Mouse (Mus musculus): ENCODE measurements at regions not wholly inside any gene's neighbourhood (a gene's known extent, or its start where the extent isn't known, plus 50 kb on each side); places are given as distances from the start of the nearest gene placed in this dataset.

DNA sequence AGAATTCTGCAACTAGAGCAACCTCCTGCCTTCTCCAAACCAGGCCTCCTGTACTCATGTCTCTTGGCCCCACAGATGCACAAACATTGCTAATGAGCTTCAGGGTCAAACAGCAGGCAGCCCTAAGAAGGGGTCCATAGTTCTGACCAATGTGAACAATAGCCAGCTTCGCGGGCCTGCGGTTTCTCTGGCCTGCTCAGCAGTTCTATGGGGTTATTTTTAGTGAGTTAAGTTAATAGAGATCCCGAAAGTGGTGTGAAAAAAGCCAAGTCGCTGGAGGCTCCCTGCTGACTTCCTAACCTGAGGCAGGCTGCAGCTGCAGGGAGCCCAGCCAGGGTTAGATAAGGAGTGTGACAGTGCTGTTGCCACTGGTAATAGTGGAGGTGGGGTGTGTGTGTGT lies 106.6 kb downstream of the Pdcd6ip start:
- Histone ChIP-seq H3K9ac (no peak overlapping the region), H3K4me2 (no peak overlapping the region), H3K27me3 (no peaks in the 10 kb centered on the region), H3K27ac (no peak overlapping the region), H3K4me1 (no peaks in the 10 kb centered on the region), H3K4me3 (no peak overlapping the region), H3K9me3 (no peaks in the 10 kb centered on the region), H3K36me3 (no peaks in the 10 kb centered on the region)
- ATAC-seq (ENCODE audit: borderline replicate concordance, extremely low read depth, low FRiP score, low TSS enrichment): no peak
- 16% methylated on average over 5 of the region's 5 CpGs for WGBS

DNA sequence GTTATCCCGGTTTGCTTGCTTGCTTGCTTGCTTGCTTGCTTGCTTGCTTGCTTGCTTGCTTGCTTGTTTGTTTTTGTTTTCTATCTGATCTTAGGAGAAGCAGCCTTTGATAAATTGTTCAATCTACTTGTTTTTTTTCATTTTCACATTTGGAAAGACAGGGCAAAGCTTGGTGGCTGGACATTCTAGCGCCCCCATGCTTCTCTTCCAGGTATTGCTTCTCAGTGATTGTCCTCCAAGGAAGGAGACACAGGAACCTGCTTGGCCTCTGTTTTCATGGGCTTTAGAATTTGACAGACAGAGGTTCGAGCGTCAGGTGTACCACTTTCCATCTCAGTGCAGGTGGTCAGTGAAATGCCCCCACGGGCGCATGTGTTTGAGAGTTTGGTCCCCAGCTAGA lies 120.8 kb downstream of the Pdcd6ip start:
- Histone ChIP-seq H3K4me3 (no peak overlapping the region), H3K27ac (no peak overlapping the region), H3K27me3 (no peaks in the 10 kb centered on the region), H3K4me2 (no peak overlapping the region), H3K36me3 (no peaks in the 10 kb centered on the region), H3K9ac (no peak overlapping the region), H3K9me3 (no peaks in the 10 kb centered on the region), H3K4me1 (no peaks in the 10 kb centered on the region)
- 61% methylated on average over 6 of the region's 6 CpGs for WGBS
- ATAC-seq (ENCODE audit: borderline replicate concordance, extremely low read depth, low FRiP score, low TSS enrichment): no peak

DNA sequence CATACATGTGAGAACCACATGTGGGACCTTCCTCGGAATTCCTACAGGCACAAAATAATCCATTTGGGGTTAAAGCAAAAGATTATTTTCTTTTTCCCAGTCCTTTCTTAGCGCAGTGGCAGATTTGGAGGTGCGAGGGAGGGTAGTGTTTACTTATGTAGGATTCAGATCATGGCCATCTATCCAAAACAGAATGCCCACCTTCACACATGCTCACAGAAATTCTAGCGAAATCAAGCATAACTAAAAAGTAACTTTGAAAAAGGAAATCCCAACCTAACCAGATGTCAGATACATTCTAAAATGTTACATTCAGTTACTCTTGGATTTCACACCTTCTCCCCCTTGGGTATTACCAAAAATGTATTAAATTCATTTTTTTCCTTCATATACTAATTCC lies 121.6 kb downstream of the Pdcd6ip start:
- Histone ChIP-seq H3K27ac (no peak overlapping the region), H3K4me3 (no peak overlapping the region), H3K4me1 (no peaks in the 10 kb centered on the region), H3K27me3 (no peaks in the 10 kb centered on the region), H3K36me3 (no peaks in the 10 kb centered on the region), H3K9me3 (no peaks in the 10 kb centered on the region), H3K4me2 (no peak overlapping the region), H3K9ac (no peak overlapping the region)
- 84% methylated on average over 4 of the region's 4 CpGs for WGBS
- no peak for ATAC-seq (ENCODE audit: borderline replicate concordance, extremely low read depth, low FRiP score, low TSS enrichment)

DNA sequence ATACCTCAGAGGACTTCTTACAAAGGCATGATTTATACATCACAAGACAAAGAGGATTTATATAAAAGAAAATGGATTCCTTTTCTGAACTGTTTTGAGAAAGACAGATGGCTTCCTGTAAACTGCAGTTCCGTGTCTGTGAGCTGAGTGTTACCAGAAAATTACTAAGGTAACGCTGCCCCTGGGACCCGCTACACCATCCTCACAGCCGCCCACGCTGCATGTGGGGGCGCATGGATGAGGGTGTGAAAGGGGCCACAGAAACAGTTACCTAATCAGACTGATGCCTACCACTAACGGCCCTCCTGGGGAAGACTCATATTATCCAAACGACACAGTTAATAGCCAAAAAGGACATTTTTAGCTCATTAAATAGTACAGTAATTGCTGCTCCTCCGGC lies 129.8 kb downstream of the Pdcd6ip start:
- Histone ChIP-seq H3K9ac (no peak overlapping the region), H3K36me3 (no peaks in the 10 kb centered on the region), H3K4me2 (no peak overlapping the region), H3K27me3 (no peaks in the 10 kb centered on the region), H3K4me1 (no peaks in the 10 kb centered on the region), H3K27ac (no peak overlapping the region), H3K4me3 (no peak overlapping the region), H3K9me3 (no peaks in the 10 kb centered on the region)
- no peak for ATAC-seq (ENCODE audit: borderline replicate concordance, extremely low read depth, low FRiP score, low TSS enrichment)
- WGBS: 79% methylated on average over 9 of the region's 9 CpGs

DNA sequence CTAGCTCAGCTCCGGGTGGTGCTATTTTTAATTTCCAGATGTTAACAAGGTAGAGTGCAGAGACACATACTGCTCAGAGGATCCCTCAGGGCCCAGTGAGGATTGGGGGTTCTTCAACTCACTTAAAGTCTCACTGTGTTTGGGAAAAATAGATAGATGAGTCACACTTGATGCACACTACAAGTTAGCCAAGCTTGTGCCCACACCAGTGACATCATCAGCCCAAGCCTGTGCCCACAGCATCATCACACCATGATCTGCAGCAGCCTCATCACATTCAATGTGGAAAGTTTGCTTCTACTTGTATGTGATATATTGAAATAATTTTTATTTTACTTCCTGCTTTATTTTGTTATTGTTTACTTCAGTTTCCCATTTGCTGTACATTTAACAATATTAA lies 139.2 kb downstream of the Pdcd6ip start:
- no peaks in the 10 kb centered on the region for H3K36me3 ChIP-seq
- no peak overlapping the region for H3K4me2 ChIP-seq
- no peak overlapping the region for H3K27ac ChIP-seq
- no peaks in the 10 kb centered on the region for H3K4me1 ChIP-seq
- whole genome bisulfite sequencing: 74% methylated on average over 1 of the region's 1 CpGs
- ATAC-seq (ENCODE audit: borderline replicate concordance, extremely low read depth, low FRiP score, low TSS enrichment): no peak
- no peaks in the 10 kb centered on the region for H3K27me3 ChIP-seq
- no peak overlapping the region for H3K4me3 ChIP-seq
- H3K9ac ChIP-seq: no peak overlapping the region
- H3K9me3 ChIP-seq: no peaks in the 10 kb centered on the region

DNA sequence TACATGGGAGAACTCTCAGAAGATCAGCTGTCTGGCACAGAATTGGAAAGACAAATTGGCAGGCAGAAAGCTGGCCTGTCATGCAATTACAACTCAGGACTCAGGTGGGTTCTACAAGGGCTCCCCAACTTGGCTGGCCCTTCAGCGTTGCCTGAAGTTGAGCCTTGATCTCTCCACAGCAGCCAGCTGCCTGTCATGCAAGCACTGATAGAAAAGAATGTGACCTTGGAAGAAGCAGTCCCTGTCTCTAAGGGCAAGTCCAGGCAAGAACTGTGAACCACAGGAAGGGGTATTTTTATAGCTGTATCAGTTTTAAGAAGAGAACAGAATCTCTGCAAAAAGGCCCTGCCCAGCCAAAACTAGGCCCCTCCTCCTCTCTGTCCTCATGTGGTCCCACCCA lies 140.4 kb downstream of the Pdcd6ip start:
- Histone ChIP-seq H3K27me3 (no peaks in the 10 kb centered on the region), H3K4me2 (no peak overlapping the region), H3K9ac (no peak overlapping the region), H3K4me1 (no peaks in the 10 kb centered on the region), H3K4me3 (no peak overlapping the region), H3K9me3 (no peaks in the 10 kb centered on the region), H3K27ac (no peak overlapping the region), H3K36me3 (no peaks in the 10 kb centered on the region)
- ATAC-seq (ENCODE audit: borderline replicate concordance, extremely low read depth, low FRiP score, low TSS enrichment): no peak
- WGBS: 63% methylated on average over 1 of the region's 1 CpGs

DNA sequence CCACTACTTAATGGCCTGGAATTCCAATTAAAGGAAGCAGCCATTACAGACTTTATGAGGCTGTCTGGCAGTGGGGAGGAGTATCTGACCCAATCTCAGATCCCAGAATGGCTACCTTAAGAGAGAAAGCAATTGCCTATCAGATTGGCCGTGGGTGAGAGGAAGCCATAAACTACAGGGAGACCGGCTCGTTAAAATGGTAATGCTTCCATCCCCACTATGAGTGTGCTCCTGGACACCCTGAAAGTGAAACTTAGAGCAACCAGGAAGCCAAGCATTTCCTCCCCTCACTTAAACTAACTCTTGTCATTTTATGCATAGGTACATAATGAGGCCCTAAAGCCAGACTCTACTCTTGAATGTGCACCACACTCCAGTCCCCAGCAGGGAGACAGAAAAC lies 141.4 kb downstream of the Pdcd6ip start:
- H3K4me3 ChIP-seq: no peak overlapping the region
- no peak overlapping the region for H3K4me2 ChIP-seq
- no peak overlapping the region for H3K27ac ChIP-seq
- no peaks in the 10 kb centered on the region for H3K27me3 ChIP-seq
- no peak overlapping the region for H3K9ac ChIP-seq
- 76% methylated on average over 3 of the region's 3 CpGs for WGBS
- no peaks in the 10 kb centered on the region for H3K36me3 ChIP-seq
- no peak for ATAC-seq (ENCODE audit: borderline replicate concordance, extremely low read depth, low FRiP score, low TSS enrichment)
- H3K4me1 ChIP-seq: no peaks in the 10 kb centered on the region
- no peaks in the 10 kb centered on the region for H3K9me3 ChIP-seq

DNA sequence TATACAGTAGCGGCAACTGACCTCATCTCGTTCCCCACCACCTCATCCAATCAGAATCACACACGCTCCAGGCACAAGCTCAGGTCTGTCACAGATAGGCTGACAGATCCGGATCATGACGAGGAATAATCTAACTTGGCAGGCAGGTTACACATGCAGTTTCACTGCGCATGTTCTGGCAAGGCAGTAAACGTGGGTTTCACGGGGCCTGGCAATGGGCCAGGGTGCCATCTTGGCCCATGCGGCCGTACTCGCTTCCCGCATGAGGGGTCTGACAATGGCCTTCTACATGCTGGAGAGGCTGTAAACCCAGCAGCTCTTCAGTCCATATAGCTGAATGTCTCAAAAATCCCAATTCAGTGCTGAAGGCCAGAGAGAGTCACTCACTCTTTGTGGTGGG lies 154.1 kb downstream of the Pdcd6ip start:
- H3K4me2 ChIP-seq: no peak overlapping the region
- H3K27ac ChIP-seq: no peak overlapping the region
- 77% methylated on average over 12 of the region's 12 CpGs for WGBS
- H3K4me3 ChIP-seq: no peak overlapping the region
- H3K9ac ChIP-seq: no peak overlapping the region
- H3K9me3 ChIP-seq: no peaks in the 10 kb centered on the region
- H3K27me3 ChIP-seq: no peaks in the 10 kb centered on the region
- no peaks in the 10 kb centered on the region for H3K4me1 ChIP-seq
- no peaks in the 10 kb centered on the region for H3K36me3 ChIP-seq
- no peak for ATAC-seq (ENCODE audit: borderline replicate concordance, extremely low read depth, low FRiP score, low TSS enrichment)

DNA sequence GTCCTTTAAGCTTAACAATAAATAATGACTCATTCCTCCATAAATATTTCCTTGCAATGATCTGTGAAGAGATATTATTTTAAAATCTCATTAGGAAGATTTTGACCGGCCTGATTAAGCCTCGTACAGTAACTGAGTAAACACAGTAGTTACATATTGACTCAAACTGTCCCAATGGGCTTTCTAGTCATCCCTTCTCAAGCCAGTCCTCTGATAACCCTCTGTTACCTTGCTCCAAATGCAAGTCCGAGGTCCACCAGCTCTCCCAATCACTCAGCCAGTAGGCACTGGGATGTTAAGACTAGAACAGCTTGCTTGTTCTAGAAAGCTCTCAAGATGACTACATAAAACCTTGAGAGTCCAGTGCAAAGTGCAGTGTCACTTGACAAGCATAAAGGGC lies 160.6 kb downstream of the Pdcd6ip start:
- Histone ChIP-seq H3K4me3 (no peak overlapping the region), H3K27me3 (no peaks in the 10 kb centered on the region), H3K9ac (no peak overlapping the region), H3K36me3 (no peaks in the 10 kb centered on the region), H3K9me3 (no peaks in the 10 kb centered on the region), H3K4me2 (no peak overlapping the region), H3K4me1 (no peaks in the 10 kb centered on the region), H3K27ac (no peak overlapping the region)
- WGBS: 36% methylated on average over 3 of the region's 3 CpGs
- no peak for ATAC-seq (ENCODE audit: borderline replicate concordance, extremely low read depth, low FRiP score, low TSS enrichment)

DNA sequence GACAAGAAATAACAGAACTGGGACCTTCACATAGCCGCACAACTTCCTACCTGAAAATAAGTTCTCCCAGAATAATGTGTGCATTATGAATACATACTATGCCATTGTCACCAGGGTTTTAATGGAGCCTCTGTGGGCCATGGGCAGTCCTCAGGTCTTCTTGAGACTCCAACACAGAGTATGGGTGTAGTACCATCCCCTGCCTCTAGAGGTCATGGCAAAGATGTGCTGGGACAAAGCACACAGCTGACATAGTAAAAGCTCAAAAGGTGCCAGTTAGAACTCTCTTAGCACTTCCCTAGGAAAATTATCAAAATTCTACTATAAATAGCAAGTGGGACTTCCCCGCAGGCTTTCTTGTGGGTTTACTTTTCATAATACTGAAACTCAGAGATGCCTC lies 179.5 kb downstream of the Pdcd6ip start:
- Histone ChIP-seq H3K4me1 (no peaks in the 10 kb centered on the region), H3K27me3 (no peaks in the 10 kb centered on the region), H3K4me3 (no peak overlapping the region), H3K9me3 (no peaks in the 10 kb centered on the region), H3K27ac (no peak overlapping the region), H3K36me3 (no peaks in the 10 kb centered on the region), H3K4me2 (no peak overlapping the region), H3K9ac (no peak overlapping the region)
- 77% methylated on average over 2 of the region's 2 CpGs for WGBS
- no peak for ATAC-seq (ENCODE audit: borderline replicate concordance, extremely low read depth, low FRiP score, low TSS enrichment)

DNA sequence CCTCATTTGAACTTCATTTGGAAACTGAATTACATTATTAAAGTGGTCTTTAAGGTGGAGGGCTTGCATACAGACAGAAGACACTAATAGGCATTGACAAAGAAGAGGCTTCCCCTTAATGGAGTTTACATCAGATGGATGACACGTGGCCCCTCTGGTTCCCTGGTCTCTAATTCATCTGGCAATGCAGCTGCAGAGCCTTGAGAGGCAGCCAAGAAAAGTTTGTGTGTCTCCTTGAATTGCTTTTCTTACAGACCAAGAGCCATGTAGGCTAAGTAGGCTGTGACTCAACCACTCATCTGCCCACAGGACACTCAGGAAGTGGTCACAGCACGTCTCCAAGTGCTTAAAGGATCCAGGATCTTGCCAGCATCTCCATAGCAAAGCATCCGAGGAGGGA lies 183.8 kb downstream of the Pdcd6ip start:
- Histone ChIP-seq H3K9me3 (no peaks in the 10 kb centered on the region), H3K4me1 (no peaks in the 10 kb centered on the region), H3K27me3 (no peaks in the 10 kb centered on the region), H3K4me3 (no peak overlapping the region), H3K4me2 (no peak overlapping the region), H3K27ac (no peak overlapping the region), H3K9ac (no peak overlapping the region), H3K36me3 (no peaks in the 10 kb centered on the region)
- ATAC-seq (ENCODE audit: borderline replicate concordance, extremely low read depth, low FRiP score, low TSS enrichment): no peak
- WGBS: 56% methylated on average over 3 of the region's 3 CpGs

DNA sequence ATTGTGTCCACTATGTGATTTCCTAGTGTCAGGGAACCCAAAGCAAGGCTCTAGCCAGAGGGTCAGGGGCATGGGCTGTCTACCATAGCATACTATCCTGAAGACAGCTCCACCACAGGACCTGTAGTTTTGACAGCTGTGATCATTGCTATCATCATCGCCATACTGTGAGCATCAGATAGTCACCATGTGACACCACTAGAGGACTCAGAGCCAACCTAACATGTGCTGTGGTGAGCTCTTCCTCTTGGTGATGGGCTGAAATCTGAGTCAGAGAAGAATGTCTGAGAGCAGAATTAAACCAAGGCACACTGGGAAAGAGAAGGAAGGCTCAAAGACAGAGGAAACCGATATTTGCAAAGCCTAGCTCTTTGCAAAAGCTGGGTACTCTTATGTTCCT lies 184.9 kb downstream of the Pdcd6ip start:
- no peaks in the 10 kb centered on the region for H3K27me3 ChIP-seq
- no peaks in the 10 kb centered on the region for H3K4me1 ChIP-seq
- no peaks in the 10 kb centered on the region for H3K36me3 ChIP-seq
- no peak overlapping the region for H3K4me2 ChIP-seq
- H3K27ac ChIP-seq: no peak overlapping the region
- H3K4me3 ChIP-seq: no peak overlapping the region
- no peak overlapping the region for H3K9ac ChIP-seq
- ATAC-seq (ENCODE audit: borderline replicate concordance, extremely low read depth, low FRiP score, low TSS enrichment): no peak
- H3K9me3 ChIP-seq: no peaks in the 10 kb centered on the region
- 88% methylated on average over 2 of the region's 2 CpGs for WGBS

DNA sequence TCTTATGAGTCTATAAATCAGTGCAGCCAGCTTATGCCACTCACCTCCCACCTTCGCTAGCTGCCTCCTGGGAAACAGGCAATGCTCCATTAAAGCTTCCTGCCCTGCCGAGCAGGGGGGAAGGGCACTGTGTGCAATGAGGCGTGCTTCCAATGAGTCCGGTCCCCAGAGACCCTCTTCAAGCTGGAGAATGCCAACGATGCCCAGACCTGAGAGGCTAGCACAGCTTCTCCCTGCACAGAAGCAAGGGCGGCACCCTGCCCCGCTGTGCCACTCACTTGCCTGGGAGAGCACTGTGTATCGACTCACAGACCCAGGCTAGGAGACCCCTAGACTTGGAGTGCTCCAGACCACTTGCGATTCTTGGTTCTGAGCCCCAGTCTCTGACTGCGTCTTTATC lies 188.3 kb downstream of the Pdcd6ip start:
- H3K9ac ChIP-seq: no peak overlapping the region
- H3K9me3 ChIP-seq: no peaks in the 10 kb centered on the region
- H3K4me3 ChIP-seq: no peak overlapping the region
- H3K4me2 ChIP-seq: no peak overlapping the region
- no peaks in the 10 kb centered on the region for H3K4me1 ChIP-seq
- no peaks in the 10 kb centered on the region for H3K27me3 ChIP-seq
- H3K27ac ChIP-seq: no peak overlapping the region
- 68% methylated on average over 10 of the region's 10 CpGs for WGBS
- ATAC-seq (ENCODE audit: borderline replicate concordance, extremely low read depth, low FRiP score, low TSS enrichment): no peak
- no peaks in the 10 kb centered on the region for H3K36me3 ChIP-seq

All from lung, embryonic 15.5 days (tissue).